Mouse (Mus musculus) testis, postnatal 14 days (tissue): ENCODE results near the gene Slc35b1.
"Not testable (repeated sequence)": the region's sequence is repeated elsewhere in the genome, so short reads cannot be mapped to it uniquely, and the experiment has no call there.

Experiments used
- DNase-seq: peaks from one replicate; pipeline ENCODE4 v3.0.0; 2021; ENCODE audit warnings: low spot score

Gene Slc35b1

DNA sequence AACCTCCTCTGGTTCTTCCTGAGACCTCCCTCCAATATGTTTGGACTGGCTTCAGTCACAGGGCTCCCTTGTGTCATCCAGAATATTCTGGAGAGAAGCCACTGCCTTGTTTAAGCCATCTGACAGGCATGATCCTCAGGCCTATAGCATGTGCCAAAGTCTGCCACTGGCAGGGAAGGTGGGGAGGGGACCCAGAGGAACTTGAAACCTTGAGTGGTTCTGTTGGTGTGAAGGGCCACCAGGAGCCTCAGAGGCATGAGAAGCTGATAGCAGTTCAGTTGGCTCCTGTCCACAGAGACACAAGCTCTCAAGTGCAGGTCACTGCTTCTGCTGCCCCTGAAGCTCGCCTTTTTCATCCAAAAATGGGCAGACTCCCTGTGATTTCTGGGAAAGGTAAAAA, 12.1 kb downstream of the Slc35b1 start:
- no peak for DNase-seq

DNA sequence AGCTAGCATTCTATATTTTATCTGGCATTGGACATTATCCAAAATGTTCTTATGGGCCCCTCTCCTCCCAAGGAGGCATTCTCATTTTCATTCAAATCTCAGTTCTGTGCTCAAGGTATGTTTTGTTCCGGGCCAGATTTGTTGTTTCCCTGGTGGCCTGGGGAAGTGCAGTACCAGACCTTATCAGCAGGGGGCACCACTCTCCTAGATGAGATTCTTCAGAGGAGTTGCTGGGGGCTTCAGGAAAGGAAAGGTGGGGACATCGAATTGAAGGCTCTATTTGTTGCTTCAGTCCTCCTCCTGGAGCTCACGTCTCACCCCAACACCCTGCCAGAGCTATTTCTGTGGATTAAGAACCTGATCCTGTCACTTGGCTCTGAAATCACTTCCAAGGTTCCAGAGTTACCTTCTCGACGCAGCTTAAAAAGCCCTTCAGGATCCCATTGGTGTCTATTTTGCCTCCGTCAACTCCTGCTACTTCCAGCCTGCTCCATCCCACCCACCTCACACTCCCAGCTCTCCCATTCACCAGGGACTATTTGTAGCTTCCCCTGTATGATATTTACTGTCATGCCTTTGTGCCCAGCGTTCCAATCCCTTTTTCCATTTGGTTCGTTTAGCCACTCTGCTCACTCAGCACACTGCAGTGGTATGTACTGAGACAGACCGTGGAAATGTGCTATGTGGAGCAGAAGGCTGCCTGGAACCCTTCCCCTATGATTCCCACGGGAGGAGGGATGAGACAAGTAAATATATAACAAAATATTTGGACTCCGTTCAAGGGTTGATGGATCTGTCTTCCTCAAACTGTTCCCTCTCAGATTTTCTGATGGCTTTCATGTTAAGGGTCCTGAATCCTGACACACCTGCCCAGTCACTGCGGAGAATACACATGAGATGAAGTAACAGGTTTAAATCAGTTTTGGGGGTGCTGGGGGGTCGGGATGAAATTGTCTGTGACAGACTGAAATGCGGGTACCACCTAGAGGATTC, 13.6 kb downstream of the Slc35b1 start:
- DNase-seq: no peak

DNA sequence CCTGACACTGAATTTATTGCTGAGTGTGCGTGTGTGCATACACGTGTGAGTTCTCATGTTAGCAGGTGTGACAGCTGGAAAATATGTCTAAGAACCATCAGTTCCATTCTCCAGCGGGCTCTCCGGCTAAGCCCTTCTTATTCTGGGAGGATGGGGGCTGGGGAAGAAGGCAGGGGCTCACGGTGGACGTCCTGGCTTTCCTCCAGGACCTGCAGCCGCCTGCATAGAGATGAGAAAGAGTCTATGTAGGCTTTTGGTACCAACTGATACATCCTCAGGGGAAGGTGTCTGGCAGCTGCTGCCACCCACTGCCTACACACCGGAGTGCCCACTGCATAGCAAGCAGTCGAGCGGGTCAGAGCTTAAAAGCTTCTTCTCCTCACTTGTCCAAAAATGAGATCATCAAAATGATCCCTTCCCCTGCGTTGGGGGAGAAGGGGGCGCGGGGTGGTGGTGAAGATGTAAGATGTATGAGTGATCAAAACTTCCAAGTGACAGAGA, 15.1 kb downstream of the Slc35b1 start:
- DNase-seq: no peak

DNA sequence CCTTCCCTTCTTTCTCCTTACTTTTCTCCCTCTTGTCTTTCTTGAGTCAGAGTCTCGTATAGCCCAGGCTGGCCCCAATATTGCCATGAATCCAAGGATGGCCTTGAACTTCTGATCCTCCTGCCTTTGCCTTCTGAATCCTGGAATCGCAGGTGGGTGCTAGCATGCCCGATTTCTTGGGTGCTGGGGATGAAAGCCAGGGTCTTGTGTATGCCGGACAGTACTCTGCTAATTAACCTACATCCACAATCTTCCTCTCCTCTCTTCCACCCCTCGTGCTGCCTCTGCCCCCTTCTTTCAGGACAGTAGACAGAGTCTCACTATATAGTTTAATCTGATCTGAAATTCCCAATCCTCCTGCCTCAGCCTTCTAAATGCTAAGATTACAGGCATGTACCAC, 17.1 kb downstream of the Slc35b1 start:
- DNase-seq: no peak

DNA sequence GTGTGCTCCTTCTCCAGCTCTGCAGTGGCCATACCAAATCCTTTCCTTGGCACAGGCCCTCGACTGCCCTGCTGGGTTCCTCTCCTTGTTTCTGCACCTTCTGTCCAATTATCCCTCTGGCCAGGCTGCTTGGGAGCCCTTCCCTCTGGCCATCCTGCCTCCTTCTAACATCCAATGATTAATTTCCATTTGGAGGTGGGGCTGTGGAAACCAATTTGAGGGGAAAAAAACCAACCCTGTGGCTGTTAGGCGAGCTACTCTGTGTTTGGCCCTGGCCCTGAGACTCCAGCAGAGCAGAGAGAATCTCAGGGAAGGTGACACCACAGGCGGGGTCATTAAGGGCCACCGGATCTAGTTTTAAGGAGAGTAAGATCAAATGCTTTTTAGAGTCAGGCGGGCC, 17.7 kb downstream of the Slc35b1 start:
- no peak for DNase-seq

DNA sequence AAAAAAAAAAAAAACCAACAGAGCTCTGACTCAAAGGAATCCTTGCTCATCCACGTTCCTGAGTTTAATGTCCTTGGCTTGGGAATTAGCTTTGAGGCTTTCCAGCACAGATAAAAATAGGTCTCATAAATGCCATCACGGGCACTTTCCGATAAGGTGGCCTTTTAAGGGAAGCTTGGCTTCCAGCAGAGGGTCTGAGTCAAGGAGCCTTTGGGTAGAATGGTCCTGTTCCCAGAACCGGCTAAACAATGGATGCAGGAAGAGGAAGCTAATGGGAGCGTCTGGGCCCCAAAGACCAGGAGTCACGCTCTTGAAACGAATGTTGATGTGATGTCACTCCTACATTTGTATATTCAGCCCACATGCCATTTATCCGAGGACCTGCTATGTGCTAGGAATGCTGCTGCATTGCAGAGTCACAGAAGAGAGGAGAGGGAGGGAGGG, 18.2 kb downstream of the Slc35b1 start:
- DNase-seq: no peak

DNA sequence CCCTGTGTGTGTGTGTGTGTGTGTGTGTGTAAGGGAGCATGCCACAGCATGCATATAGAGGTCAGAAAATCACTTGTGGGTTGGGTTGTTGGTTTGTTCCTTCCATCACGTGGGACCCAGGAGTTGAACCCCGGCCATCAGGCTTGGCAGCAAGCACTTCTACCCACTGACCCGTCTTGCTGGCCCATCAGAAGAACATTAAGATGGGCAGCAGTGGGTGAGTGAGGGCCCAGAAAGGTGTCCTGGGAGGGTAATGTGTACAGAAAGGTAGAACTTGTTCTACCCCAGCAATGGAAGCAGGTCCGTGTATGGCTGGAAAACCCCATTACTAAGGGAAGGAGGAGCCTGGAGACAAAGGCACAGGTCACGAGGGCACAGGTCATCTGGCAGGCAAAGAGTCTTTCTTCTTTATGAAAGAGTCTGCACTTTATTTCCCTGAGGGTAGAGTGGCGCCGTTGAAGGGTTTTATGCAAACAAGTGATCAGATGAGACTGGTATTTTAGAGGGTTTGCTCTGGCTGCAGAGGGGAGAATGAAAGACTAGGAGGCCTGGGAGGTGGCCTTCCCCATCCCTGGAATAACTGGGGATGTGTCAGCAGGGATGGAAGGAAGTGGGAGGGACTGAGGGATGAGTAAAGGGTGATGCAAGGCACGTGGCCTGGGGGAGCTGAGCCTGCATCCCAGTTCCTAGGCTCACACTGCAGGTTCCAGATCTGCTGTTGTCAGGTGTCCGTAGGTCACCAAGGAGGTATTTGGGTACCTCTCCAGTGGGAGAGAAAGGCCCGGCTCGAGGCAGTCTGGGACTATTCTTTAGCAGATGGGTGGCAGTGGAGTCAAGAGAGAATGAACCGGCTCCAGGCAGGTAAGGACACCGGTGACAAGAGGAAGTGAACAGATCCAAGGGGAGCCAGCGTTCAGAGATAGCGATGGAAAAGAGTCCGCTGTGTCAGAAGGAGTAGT, 19.2 kb downstream of the Slc35b1 start:
- DNase-seq: no peak

DNA sequence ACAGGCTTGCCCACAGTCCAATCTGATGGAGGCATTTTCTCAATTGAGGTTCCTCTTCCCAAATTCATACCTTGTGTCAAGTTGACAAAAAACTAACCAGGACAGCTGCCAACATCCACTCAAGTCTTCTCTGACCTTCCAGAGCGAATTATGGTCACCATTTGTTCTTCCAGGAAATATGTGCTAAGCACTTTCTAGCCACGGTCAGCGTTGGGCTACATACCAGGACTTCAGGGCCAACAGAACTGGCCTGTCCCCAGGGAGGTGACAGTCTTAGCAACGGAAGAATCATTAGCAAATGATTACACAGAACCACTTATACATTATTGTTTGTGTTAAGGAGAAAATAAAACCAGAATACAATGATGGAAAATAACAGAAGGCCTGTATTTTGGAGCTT, 21.3 kb downstream of the Slc35b1 start:
- DNase-seq: no peak

DNA sequence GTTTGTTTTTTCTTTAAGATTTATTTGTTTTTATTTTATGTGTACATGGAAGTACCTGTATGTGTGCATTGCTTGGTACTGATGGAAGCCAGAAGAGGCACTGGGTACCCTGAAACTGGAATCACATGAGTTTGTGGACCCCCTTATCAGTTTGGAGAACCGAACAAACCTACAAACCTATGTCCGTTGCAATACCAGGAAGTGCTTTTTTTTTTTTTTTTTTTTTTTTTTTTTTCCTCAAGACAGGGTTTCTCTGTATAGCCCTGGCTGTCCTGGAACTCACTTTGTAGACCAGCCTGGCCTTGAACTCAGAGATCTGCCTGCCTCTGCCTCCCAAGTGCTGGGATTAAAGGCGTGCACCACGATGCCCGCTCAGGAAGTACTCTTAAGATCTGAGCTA, 21.9 kb downstream of the Slc35b1 start:
- DNase-seq: not testable (repeated sequence)

DNA sequence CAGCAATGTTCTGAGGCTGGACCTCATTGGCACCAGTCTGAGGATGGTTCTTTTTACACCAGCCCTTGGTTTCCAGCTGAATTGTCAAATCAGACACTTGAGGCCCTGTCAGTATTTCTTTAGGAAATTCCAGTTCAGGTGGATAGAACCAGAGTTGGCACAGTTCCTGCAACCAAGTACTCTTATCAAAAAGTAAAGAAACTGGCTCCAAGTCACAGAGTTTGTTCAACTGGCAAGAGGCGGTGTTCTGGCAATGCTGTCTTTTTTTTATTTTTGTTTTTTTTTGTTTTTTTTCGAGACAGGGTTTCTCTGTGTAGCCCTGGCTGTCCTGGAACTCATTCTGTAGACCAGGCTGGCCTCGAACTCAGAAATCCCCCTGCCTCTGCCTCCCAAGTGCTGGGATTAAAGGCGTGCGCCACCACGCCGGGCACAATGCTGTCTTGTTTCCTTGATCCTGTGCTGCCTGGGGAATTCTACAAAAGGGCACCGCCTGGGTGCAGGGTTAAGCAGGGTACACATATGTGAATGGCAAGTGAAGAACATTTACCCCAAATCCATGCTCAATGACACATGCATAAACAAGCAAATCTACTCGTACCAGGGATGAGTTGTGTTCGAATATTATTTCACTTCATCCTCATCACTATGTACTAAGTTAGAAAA, 25.1 kb downstream of the Slc35b1 start:
- no peak for DNase-seq

DNA sequence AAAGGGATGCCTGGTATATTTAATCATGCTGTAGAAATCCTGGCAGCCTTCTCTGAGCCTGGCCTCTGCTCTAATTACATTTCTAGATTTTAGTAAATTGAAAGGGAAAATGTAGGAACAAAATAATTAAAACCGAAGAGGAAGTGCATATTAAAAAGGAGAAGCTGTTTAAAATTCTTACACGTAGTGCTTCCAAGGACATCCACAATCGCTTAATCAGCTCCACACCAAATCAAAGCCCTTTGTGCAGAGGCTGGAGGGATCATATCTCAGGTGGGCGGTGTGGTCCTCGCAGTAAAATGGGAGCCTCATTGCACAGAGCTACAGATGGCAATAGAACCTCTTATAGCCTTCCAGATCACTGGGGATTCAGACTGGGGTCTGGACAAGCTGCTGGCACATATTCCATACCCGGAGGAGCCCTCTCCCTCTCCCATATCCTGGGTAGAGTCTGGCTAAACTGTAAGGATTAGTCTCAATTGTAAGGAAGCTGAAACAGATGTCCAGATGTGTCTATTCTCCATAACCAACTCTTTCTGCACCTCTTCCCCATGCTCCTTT, 27.0 kb downstream of the Slc35b1 start:
- DNase-seq: no peak

DNA sequence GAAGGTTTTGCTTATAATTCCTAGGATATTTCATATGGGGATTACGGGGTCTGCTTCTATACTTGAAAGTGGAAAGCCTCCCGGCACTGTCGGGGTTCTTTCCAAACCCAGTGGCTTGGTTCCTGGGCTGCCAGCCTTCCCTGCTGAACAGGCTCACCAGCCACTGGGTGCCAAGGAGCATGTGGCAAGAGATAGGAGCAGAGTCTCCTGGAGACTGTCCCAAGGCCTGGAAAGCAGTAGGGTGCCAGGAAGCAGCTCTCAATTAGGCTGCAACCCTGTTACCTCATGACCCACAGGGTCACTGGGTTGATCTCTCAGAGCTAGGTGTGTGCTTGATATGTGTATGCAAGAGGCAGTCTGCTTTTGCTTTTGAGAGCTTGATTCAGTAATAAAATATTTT, 28.1 kb downstream of the Slc35b1 start:
- DNase-seq: no peak

DNA sequence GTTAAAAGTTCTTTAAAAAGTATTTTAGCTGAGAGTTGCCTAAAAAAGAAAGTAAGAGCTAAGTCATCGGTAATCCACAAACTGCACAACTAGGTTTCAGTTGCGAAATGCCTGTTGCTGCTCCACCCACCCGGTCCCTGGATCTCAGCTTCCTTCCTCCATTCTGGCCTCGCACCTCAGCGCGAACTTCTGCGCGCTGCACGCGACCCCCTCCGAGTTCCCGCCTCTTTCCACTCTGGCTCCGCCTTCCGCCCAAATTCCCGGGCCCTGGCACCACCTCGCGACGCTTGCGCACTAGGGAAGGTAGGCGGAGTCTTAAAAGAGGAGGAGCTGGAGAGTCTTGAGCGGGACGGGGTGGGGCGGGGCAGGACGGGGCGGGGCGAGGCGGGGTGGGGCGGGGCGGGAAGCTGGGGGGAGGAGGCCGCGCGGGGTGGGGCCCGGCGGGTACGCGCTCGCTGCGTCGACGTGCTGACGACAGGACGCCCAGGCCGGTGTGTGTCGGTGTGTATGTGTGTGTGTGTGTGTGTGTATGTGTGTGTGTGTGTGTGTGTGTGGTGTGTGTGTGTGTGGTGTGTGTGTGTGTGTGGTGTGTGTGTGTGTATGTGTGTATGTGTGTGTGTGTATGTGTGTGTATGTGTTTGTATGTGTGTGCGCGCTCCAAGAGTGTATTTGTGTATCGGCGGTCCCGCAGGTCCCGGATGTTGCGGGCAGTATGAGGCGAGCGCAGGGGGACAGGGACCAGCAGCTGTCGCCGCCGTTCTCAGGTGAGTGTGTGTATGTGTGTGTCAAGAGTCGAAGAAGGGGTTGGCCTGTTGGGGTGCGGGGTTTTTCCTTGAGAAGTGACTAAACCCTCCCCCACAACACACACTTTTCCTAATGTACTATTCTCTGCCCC, 29.4 kb downstream of the Slc35b1 start, which contains the start of gene Spop:
Gene Spop, plus strand, starts transcription at position 440 of the 895 bp plus-strand sequence.
- peak; percentile 94 for DNase-seq

DNA sequence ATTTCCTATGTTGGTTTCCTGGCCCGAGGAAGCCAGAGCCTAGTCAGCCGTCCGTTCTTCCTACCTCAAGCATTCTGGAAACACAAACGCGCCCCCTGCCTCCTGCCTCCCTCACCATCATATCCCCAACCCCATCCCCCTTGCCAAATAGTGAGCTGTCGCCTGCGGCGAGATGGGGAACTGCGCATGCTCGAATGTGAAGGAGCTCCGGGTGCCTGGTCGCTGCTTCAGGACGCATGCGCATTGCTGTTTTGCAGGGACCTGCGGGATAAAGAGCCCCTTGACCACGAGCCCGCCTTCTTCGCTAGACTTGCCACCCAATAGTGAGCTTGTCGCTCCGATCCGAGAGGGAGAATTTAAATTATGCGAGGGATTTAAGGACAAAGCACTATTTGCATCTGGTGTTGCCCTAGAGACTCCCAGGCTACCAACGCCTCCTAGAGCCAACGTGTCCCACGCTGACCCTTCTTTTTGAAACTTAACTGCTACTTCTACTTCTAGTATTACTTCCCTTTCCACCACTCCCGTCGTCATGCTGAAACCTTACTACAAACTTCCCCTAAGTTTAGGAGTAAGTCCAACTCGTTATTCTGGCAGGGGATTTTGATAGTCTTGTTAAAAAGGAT, 30.2 kb downstream of the Slc35b1 start:
- peak; percentile 94 for DNase-seq

DNA sequence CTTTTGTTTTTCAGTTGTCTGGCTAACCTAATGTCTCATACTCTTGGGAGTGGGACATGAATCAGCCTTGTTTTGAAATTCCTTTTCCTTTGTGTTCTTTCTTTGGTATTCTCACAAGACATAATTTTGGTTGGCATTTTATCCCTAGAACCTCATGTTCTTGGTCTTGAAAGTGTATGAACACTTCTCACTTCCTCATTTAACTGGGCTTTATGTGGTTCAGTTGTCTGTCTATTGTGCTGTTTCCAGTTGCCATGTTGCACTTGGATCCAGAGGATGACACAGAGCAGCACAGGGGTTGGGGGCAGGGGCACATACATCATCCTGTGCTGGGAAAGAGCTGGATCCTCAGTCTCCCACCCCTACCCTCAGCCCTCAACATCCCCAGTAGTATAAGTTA, 31.4 kb downstream of the Slc35b1 start:
- no peak for DNase-seq

DNA sequence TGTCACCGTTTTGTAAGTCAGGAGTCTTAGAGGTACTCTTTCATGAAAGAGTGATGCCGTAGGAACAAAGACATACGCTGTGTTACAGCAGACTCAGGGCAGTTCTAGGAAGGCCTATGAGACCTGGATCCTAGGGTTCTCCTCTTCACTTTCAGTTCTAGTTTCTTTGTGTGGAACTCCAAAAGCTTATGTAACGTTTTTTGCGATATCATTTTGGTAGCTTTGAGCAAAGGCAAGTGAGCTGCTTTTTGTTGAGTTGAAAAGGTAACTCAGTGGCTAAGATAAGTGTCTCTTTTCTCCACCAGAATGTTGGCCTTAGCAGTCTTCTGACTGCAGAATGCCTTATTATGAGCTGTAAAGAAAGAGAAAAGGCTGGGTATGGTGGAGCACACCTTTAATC, 32.8 kb downstream of the Slc35b1 start:
- no peak for DNase-seq

DNA sequence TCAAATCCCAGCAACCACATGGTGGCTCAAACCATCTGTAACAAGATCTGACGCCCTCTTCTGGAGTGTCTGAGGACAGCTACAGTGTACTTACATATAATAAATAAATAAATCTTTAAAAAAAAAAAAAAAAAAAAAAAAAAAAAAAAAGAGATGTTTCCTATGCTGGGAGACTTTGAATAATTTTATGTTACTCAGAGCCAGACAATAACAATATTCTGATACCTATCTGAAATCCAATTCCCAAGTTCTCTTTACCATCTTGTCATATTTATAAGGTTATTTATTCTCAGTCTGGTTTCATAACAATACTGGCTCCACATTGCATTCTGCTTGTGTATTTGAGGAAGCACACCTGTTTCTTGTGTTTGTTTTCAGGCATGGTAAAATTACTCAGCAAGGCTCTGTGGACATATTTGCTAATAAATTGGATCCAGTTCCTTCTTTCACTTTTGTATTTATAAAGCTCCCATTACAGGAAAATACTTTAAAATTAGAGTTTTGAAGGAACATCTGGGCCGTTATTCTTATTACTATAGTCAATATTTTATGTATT, 36.5 kb downstream of the Slc35b1 start:
- no peak for DNase-seq

DNA sequence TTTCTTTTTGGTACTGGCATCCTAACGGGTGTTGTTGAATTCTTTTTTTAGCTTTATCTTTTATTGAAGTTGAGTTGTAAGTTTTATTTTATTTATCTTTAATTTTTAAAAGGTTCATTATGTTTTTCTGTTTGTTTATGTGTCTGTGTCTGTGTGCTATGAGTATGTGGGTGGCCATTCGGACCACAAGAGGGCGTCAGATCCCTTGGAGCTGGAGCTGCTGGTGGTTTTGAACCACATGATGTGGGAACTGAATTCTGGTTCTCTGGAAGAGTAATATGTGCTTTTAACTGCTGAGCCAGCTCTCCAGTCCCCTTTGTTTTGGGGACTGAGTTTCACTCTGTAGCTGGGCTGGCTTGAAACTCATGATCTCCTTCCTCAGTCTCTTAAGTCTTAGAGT, 39.0 kb downstream of the Slc35b1 start:
- DNase-seq: no peak

DNA sequence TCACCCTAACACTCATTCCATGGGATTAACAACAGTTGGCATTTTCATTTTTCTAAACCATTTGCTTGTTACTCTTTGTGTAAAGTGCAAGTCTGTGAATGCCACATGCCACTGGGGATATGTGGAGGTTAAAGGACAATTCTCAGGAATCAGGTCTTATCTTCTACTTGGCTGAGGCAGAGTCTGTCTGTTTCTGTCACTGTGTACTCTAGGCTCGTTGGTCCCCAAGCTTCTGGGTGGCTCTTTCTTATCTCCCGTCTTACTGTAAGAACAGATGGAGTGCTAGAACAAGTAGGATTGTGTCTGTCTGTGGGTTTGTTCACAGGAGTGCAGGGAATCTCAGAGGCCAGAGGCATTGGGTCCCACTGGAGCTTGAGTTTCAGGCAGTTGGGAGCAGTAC, 46.9 kb downstream of the Slc35b1 start:
- no peak for DNase-seq

DNA sequence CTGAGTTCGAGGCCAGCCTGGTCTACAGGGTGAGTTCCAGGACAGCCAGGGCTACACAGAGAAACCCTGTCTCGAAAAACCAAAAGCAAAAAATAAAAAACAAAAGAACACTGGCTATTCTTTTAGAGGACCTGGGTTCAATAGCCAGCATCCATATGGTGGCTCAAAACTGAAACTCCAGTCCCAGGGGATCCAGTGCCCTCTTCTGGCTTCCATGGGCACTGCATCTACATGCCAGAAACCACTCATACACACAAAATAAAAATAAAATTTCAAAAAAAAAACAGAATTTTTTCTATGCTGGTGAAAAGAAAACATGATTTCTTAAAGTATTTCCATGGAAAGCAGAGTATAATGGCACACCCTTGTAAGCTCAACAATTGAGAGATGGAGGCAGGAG, 47.7 kb downstream of the Slc35b1 start:
- no peak for DNase-seq
